Mouse (Mus musculus): ENCODE results near the gene H2-Ke6.

H2-Ke6 gene

DNA sequence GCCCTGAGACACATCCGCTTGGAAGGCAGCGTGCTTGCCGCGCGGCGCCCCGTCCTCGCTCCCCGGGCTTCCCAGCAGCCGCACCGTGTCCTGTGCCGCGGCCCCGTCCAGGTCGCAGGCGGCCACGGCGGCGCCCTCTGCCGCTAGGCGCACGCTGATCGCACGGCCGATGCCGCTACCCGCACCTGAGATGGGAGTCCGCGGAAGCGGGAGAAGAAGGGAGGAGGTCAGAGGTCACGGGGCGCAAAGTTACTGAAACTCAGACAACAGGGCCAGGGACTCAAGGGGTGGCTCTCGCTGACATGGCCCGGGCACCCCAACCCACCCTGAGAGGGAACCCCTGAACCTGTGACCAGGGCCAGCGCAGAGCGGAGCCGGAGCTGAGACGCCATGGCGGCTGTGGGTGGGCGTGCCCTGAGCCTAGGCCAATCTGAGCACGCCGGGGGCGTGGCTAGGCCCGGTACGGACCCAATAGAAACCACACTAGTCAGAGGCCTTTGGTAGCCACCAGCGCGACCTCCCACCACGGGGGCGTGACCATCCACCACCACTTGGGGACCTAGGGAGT lies at the start of gene H2-Ke6:
TSS of gene H2-Ke6 (minus strand) at position 405 of the 568 bp plus-strand sequence.
- peak; percentile 90 for DNase-seq

- peak; percentile 40 for DNase-seq
Measured at GRCm38 (mm10) chr17:34077549-34077948, 49.7 kb upstream of the H2-Ke6 start.

DNA sequence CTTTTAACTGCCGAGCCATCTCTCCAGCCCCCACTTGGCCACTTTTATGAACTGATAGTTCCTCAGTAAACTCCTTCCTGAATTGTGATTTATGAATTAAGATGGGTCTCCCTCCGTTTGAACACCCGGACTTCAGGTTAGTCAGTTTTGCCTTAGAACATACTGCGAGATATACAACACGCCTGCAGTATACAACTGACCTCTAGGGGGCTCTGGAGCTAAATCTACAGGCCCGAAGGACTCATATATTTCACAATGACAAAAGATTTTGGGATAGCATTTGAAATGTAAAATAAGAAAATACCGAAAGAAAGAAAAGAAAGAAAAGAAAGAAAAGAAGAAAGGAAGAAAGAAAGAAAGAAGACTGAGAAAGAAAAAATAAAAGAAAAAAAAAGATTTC lies 47.4 kb upstream of the H2-Ke6 start:
- DNase-seq = peak; percentile 21

DNA sequence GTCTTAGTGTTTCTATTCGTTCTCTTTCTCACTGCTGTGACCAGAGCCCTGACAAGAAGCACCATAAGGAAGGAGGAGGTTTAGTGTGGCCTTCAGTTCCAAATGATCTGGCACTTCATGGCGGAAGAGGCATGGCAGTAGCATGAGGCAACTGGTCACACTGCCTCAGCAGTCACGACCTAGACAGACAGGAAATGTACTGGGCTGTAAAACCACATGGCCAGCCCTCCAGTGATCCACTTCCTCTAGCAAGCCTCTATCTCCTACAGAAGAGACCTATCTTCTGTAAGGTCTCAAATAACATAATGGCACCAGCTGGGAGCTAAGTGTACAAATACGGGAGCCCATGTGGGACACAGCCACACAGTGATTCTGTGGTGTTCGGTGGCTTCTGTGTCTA lies 44.2 kb upstream of the H2-Ke6 start:
- DNase-seq = no peak

DNA sequence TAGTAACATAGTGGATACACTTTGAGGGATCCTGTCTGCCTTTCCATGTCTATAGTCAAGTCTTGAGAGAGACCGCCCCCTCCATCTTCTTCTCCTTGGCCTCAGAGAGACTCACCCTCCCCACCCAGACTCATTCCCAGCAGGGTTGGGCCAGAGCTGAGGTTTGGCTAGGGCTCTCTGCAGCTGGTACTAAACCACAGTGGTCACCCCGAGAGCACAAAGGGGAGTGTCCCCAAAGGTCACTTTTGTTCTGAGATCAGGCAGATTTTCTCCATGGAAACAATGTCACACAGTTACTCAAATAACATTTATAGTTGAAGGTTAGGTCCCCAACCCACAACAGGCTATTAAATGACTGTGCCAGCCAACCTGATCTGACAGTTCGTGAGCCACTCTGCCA lies 41.0 kb upstream of the H2-Ke6 start:
- no peak for DNase-seq

GRCm38 (mm10) chr17:34057224-34057623 lies 29.4 kb upstream of the H2-Ke6 start:
- no peak for DNase-seq

- no peak for DNase-seq
Measured at GRCm38 (mm10) chr17:34047404-34048050, 19.7 kb upstream of the H2-Ke6 start.

DNA sequence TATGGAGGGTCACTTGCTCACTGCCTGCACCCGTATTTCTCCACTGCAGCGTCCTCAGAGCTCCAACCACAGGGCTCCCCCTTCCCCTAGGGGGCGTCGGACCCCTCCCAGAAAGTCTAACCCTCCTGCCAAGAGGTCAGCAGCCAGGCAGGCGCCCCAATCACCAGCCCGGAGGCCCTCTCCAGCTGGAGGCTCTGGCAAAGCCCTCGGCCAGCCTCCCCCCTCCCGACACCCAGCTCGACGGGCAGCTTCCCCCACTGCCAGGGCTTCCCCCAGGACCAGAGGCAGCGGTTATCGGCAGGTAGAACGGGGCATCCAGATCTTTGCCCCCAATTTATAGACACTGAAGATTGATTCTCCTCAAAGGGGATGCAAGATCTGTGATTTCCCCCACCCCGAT lies 18.1 kb upstream of the H2-Ke6 start:
- DNase-seq = no peak

DNA sequence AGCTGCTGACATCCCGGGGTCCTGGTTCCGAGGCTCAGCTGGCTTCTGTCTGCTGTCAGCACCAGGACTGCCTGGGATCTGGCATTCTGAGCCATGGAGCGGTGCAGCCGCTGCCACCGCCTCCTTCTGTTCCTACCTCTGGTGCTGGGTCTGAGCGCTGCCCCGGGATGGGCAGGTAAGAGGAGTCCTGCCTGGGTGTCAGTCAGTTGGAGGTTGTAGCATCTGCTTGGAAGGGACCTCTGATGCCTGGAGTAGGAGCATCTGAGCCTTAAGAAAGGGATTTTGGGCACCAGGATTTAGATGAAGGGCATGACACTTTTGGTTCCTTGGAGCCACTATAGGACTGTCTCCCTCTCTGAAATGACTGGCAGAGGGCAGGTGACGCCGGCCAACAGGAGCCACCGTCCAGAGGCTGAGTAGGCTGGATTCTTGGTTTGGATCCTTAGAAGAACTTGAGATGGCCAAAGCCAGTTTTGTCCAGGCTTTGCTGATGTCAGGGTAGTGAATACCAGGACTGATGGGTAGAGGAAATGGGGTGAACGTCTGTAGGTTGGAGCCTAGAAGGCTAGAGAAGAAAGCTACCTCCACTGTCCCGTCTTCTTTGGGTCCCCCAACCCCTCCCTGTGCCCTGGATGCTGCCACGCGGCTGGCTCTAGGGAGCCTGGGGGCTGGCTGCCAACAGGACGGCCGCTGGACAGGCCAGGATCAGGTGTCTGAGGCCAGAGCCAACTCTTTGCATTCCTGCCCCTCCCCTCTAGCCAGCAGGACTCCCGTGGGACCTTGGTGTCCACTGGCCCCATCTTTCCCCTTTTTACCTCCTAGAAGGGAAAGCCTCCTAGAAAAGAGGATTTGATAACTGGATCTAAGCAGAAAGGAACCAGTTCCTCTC lies 11.9 kb upstream of the H2-Ke6 start:
- DNase-seq = no peak

DNA sequence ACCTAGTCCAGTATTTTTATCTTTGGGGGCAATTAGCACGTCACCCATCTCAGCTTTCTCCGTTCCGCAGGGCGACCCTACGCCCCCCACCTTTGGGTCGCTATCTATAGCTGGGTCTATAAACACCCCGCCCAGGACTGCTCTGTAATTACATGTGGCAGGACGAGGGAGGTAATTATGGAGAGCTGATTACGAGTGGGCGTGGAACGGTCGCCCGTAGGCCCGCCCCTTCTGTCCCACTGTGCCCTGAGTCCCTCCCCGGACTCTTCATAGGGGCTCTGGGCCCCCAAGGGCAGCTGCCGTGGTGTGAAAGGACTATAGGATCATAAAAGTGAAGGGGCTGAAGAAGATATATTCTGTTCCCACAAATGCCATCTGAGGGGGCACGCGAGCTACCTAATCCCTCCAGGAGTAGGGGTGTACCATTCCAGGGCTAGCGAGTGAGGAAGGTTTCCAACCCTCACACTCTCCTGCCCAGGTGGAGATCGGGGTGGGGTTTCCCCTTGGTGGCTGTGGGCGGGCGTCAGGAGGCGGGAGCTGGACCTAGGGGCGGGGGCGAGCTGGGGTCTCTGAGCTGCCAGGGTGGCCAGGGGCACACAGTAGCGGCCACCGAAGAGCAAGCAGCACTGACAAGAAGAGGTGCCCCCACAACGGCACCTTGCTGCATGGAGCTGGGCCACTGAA lies 11.2 kb upstream of the H2-Ke6 start, which contains the start of gene Col11a2:
TSS of gene Col11a2 (plus strand) at position 560 of the 684 bp plus-strand sequence.
- DNase-seq = no peak

DNA sequence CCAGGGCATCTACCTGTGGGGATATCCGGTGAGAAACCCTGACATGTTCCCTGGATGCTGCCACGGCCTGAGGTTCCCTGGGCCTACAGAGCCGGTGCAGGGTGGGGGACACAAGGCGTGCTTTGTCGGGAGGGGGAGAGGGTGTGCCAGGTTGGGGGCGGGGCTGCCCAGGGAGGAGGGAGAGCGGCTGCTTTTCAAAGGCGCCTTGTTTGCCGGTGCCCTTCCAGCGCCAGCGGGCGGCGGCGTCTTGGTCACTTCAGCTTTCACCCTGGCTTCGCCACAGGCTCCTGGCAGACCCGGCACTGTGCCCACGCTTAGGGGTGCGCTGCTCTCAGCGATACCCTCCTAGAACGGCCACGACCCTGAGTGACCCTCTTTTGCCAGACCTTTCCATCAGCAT lies 10.6 kb upstream of the H2-Ke6 start:
- peak; percentile 59 for DNase-seq

DNA sequence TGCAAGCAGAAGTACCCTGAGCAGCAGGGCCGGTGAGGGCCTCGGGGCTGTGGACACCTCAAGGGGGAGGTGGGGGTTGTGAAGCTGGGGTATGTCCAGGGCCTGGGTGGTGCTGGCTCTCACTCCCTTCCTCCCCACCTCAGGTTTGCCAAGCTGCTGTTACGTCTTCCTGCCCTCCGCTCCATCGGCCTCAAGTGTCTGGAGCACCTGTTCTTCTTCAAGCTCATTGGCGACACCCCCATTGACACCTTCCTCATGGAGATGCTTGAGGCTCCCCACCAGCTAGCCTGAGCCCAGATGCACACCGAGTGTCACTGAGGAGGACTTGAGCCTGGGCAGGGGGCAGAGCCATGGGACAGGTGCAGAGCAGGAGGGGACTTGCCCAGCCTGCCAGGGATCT lies 9.4 kb upstream of the H2-Ke6 start:
- no peak for DNase-seq

GRCm38 (mm10) chr17:34036647-34037046 lies 8.8 kb upstream of the H2-Ke6 start:
- DNase-seq = no peak

DNA sequence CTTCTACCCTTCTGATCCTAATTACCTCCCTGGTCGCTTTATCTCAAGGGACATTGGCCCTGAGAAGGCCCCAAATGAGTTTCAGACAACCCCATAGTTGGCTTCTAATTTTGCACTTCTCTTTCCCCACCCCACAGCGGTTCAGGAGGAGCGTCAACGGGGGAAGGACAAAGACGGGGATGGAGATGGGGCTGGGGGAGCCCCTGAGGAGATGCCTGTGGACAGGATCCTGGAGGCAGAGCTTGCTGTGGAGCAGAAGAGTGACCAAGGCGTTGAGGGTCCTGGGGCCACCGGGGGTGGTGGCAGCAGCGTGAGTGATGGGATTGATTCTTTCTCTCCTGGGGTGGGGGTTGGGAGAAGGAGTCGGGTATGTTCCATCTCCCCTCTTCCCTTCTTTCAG lies 7.7 kb upstream of the H2-Ke6 start:
- DNase-seq = no peak

- no peak for DNase-seq
Measured at GRCm38 (mm10) chr17:34034064-34034463, 6.2 kb upstream of the H2-Ke6 start.

DNA sequence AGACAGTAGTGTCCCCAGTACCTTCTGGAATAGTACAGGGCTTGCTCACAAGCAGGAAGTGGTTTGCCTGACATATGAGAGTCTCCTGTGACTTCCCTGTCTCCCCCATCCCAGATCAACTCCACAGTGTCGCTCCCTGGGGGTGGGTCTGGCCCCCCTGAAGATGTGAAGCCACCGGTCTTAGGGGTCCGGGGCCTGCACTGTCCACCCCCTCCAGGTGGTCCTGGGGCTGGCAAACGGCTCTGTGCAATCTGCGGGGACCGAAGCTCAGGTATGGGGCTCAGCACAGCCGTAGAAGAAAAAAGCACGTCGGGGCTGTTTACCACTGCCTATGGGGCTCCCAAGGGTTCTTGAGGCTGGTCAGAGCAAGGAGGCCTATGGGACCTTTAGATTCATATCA lies 5.6 kb upstream of the H2-Ke6 start:
- no peak for DNase-seq

DNA sequence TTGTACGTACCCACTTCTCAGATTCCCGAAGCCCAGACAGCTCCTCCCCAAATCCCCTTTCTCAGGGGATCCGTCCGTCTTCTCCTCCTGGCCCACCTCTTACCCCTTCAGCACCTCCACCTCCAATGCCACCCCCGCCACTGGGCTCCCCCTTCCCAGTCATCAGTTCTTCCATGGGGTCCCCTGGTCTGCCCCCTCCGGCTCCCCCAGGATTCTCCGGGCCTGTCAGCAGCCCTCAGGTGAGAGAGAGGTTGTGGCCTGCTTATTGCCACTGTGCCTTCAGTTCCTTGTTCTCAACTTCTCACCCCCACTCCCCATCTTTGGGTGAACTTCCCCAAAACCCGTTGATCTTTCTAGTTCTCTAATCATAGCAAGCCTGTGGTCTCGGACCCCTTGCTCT lies 4.9 kb upstream of the H2-Ke6 start:
- no peak for DNase-seq

- no peak for DNase-seq
Measured at GRCm38 (mm10) chr17:34032174-34032632, 4.3 kb upstream of the H2-Ke6 start.

DNA sequence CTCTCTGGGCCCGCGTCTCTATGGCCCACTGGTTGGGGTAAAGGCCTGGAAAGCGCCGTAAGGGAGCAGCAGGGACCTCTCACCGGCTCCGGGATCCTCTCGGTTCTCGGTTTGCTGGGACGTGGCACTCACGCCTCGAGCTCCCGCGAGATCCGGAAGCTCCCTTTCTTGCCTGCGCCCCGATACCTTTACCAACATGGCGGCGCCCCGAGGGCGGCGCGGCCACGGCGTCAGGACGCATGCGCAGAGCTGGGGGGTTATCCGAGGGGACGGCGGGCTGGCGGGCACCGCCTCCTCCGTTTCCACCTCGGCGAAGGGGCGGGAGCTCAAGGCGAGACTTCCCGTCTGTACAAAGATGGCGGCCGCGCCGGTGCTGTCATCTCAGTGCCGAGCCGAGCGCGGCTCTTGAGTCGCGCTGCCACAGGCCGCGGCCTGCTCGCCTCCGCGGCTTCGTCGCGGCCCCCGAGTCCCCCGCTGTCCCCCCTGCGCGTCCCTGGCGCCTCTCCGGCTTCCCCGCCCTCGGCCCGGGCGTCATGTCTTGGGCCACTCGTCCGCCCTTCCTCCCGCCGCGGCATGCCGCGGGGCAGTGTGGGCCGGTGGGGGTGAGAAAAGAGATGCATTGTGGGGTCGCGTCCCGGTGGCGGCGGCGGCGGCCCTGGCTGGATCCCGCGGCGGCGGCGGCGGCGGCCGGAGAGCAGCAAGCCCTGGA lies 3.8 kb upstream of the H2-Ke6 start, which contains the start of the genes Slc39a7 and Rxrb:
TSS of gene Slc39a7 (minus strand) at position 218 of the 709 bp plus-strand sequence.
TSS of gene Rxrb (plus strand) at position 348 of the 709 bp plus-strand sequence.
- DNase-seq = peak; percentile 98

- DNase-seq = no peak
Measured at GRCm38 (mm10) chr17:34030861-34031326, 3.0 kb upstream of the H2-Ke6 start.

- no peak for DNase-seq
Measured at GRCm38 (mm10) chr17:34029890-34030595, 2.2 kb upstream of the H2-Ke6 start.

Measured in right cerebral cortex, postnatal 25 days (tissue).